Mouse (Mus musculus) liver, postnatal 0 days (tissue): ENCODE measurements around the gene Fcor.

Experiments
- CTCF ChIP-seq: sonication (generic); IDR thresholded peaks from 2 replicates; pipeline ENCODE4 v1.5.1; 2016; ENCODE audit warnings: antibody characterized with exemption, low read depth
- EP300 ChIP-seq: IDR thresholded peaks from 2 replicates; pipeline ENCODE4 v1.6.1; 2016; ENCODE audit warnings: antibody characterized with exemption, low read depth, mild to moderate bottlenecking

- TF ChIP-seq CTCF (no peak), EP300 (no peak)
These were observed 50.0 kb downstream of the Fcor start for GRCm38 (mm10) chr8:3622119-3622518.
